Mouse (Mus musculus): ENCODE results near the gene Slit1.

DNA sequence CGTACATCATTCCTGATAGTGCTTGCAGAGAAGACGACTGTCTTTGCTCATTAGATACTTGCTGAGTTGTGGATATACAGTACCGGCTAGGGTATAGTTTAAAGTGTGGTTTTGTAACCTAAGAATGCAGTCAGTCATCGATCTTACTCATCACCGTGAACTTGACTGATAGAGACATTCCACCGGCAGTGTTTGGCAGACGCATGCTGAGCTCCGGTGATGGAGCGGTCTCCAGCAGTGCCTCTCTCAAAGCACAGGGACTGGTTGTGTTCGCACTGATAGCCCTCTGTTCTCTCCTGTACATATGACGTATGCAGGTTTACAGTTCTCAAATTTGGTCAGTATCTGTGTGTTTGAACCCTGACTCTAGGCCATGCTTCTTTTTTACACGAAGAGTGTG is 151.7 kb downstream of the Slit1 start:
- TF ChIP-seq POLR2A (IDR thresholded peaks at IDR 0.05; ENCODE audit: borderline replicate concordance, extremely low read depth, insufficient read depth, insufficient read length, poor library complexity, severe bottlenecking) (no peak), CTCF (IDR thresholded peaks at IDR 0.05; ENCODE audit: borderline replicate concordance, extremely low read depth, insufficient read depth, insufficient read length) (no peak)
